Mouse (Mus musculus) ES-Bruce4 (cell line): ENCODE data around the gene Sept4.

ENCODE experiments used
- CTCF ChIP-seq: IDR thresholded peaks from one replicate; pipeline ENCODE4 v1.8.1; 2011; ENCODE audit warnings: low read depth, low read length
- EP300 ChIP-seq: IDR thresholded peaks from 2 replicates; pipeline ENCODE4 v1.6.1; 2011; ENCODE audit warnings: low read depth, low read length; ENCODE audit not compliant: insufficient read depth
- POLR2A ChIP-seq: IDR thresholded peaks from one replicate; pipeline ENCODE4 v1.8.1; 2011; ENCODE audit warnings: low read length; ENCODE audit not compliant: insufficient read depth

GRCm38 (mm10) chr11:87599395-87600089 is 30.8 kb downstream of the Sept4 start:
- no peak for TF ChIP-seq POLR2A
- no peak for TF ChIP-seq CTCF
- TF ChIP-seq EP300 = no peak
